Mouse (Mus musculus) forebrain, embryonic 11.5 days (tissue): Measurements from ENCODE around the gene Tmem63c. TPM values are rescaled to one million over a fixed set of nuclear protein-coding genes. Genes with fewer than 3 reads are reported as not detected.

Experiments used
- ATAC-seq: fragments of 200-750 bp; cut with Nextera tagmentation; replicated peaks from 2 replicates; pipeline ENCODE4 v1.8.0; 2017; ENCODE audit warnings: moderate TSS enrichment; ENCODE audit not compliant: low FRiP score
- DNase-seq: peaks from one replicate; pipeline ENCODE4 v3.0.0-alpha.2; 2017; ENCODE audit warnings: low spot score
- H3K27ac ChIP-seq: fragments of 300-500 bp; sonication (generic); 2 replicates; pipeline ENCODE4 v1.5.1; 2014; ENCODE audit warnings: low read depth, low read length
- H3K27me3 ChIP-seq: fragments of 300-500 bp; sonication (generic); 2 replicates; pipeline ENCODE4 v1.6.1; 2014; ENCODE audit warnings: mild to moderate bottlenecking, low read length, mixed read lengths; ENCODE audit not compliant: control insufficient read depth, insufficient read depth
- H3K36me3 ChIP-seq: fragments of 300-500 bp; sonication (generic); 2 replicates; pipeline ENCODE4 v1.6.1; 2014; ENCODE audit warnings: mild to moderate bottlenecking, low read length, moderate library complexity, mixed read lengths; ENCODE audit not compliant: control insufficient read depth, insufficient read depth
- H3K4me1 ChIP-seq: fragments of 300-500 bp; sonication (generic); replicated peaks from 2 replicates; pipeline ENCODE4 v1.6.1; 2014; ENCODE audit warnings: low read length, mixed read lengths; ENCODE audit not compliant: control insufficient read depth, insufficient read depth
- H3K4me2 ChIP-seq: fragments of 300-500 bp; sonication (generic); 2 replicates; pipeline ENCODE4 v1.6.1; 2014; ENCODE audit warnings: low read depth, mild to moderate bottlenecking, low read length, moderate library complexity, mixed read lengths; ENCODE audit not compliant: severe bottlenecking
- H3K4me3 ChIP-seq: fragments of 300-500 bp; sonication (generic); 2 replicates; pipeline ENCODE4 v1.5.1; 2014; ENCODE audit warnings: low read depth, low read length
- H3K9ac ChIP-seq: fragments of 300-500 bp; sonication (generic); 2 replicates; pipeline ENCODE4 v1.6.1; 2014; ENCODE audit warnings: low read length
- H3K9me3 ChIP-seq: fragments of 300-500 bp; sonication (generic); 2 replicates; pipeline ENCODE4 v1.6.1; 2016; ENCODE audit warnings: low read length, mixed read lengths; ENCODE audit not compliant: control insufficient read depth
- WGBS: fragments of 180-500 bp; shearing (Covaris S2); extraction: QIAGEN DNeasy Blood & Tissue Kit; methylation state at CpG from one replicate; pipeline ENCODE4 v1.1.7; 2014; 5-methylcytosine and 5-hydroxymethylcytosine counted together
- polyA plus RNA-seq: library from polyadenylated mRNA; unstranded; fragments of >200 nt; fragmentation: Nextera tagmentation; extraction: Ambion mirVana; gene quantifications from 2 replicates; pipeline ENCODE4 v1.2.1, GENCODE M21; 2014

Tmem63c gene
- polyA plus RNA-seq, 1 experiment from 2014 or later, result 0.32 TPM

GRCm38 (mm10) chr12:86983470-86984193, 37.5 kb upstream of the Tmem63c start:
- Histone ChIP-seq H3K27ac (no peak overlapping the region), H3K4me2 (peak overlapping the region; percentile 47), H3K27me3 (peaks cover 27% of the 10 kb centered on the region), H3K4me1 (peaks cover 8% of the 10 kb centered on the region; the same call in 1 of the 2 replicates), H3K9me3 (no peaks in the 10 kb centered on the region), H3K36me3 (no peaks in the 10 kb centered on the region), H3K9ac (no peak overlapping the region), H3K4me3 (peak overlapping the region; percentile 19; the same call in 1 of the 2 replicates)
- 3% methylated on average over 28 of the region's 28 CpGs for WGBS
- DNase-seq (peak; percentile 88), ATAC-seq (peak; percentile 72; the same call in 1 of the 2 replicates)

GRCm38 (mm10) chr12:86984194-86984555, 37.0 kb upstream of the Tmem63c start:
- ATAC-seq, result no peak
- no peak overlapping the region for H3K4me2 ChIP-seq
- H3K36me3 ChIP-seq, result no peaks in the 10 kb centered on the region
- H3K9ac ChIP-seq, result no peak overlapping the region
- no peak overlapping the region for H3K4me3 ChIP-seq
- no peak overlapping the region for H3K27ac ChIP-seq
- H3K9me3 ChIP-seq, result no peaks in the 10 kb centered on the region
- WGBS, result 10% methylated on average over 6 of the region's 6 CpGs
- DNase-seq, result peak; percentile 67
- H3K4me1 ChIP-seq, result peaks cover 10% of the 10 kb centered on the region; the same call in 1 of the 2 replicates
- H3K27me3 ChIP-seq, result peaks cover 32% of the 10 kb centered on the region

DNA sequence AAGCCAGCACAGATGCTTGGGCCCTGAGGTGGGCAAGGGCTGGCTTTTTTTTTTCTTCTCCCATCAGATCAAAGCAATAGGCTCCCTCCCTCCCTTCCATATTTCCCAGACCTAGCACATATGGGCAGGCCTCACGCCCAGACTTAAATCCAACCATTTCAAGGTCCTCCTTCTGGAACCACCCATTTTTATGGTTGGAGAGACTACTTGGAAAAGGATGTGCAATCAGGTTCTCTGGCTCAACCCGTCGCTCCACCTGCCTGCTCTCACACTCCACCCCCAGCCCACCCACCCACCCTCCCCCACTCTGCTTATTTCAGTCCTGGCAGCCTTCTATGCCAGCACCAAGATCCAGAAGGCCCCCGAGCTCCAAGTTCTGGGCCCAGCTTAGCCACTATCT, 34.6 kb upstream of the Tmem63c start:
- Histone ChIP-seq H3K27ac (no peak overlapping the region), H3K27me3 (peaks cover 52% of the 10 kb centered on the region), H3K4me1 (peaks cover 19% of the 10 kb centered on the region; the same call in 1 of the 2 replicates), H3K4me3 (no peak overlapping the region), H3K36me3 (no peaks in the 10 kb centered on the region), H3K9ac (no peak overlapping the region), H3K9me3 (no peaks in the 10 kb centered on the region), H3K4me2 (no peak overlapping the region)
- WGBS, result 82% methylated on average over 4 of the region's 4 CpGs
- DNase-seq, result no peak
- no peak for ATAC-seq

DNA sequence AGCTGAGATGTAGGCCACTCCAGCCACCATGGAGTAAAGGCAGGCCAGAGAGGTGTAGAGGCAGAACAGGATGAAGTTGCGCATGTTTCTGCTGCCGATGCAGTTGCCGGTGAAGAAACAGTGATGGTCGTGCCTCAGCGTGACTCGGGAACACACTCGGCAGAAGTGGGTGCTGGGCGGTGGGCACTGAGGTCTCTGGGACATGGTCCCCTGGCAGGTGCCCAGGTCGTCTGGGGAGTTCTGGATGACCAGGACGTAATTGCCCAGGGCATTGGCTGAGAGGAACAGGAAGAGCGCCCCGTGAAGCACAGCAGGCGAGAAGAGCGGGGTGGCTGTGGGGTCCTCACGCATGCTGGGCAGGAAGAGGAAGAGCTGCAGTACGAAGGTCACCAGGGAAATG, 32.9 kb upstream of the Tmem63c start:
- no peak for DNase-seq
- no peak for ATAC-seq
- H3K27ac ChIP-seq, result no peak overlapping the region
- 47% methylated on average over 16 of the region's 16 CpGs for WGBS
- H3K4me2 ChIP-seq, result no peak overlapping the region
- H3K4me3 ChIP-seq, result no peak overlapping the region
- H3K27me3 ChIP-seq, result peaks cover 45% of the 10 kb centered on the region
- H3K9ac ChIP-seq, result no peak overlapping the region
- no peaks in the 10 kb centered on the region for H3K9me3 ChIP-seq
- no peaks in the 10 kb centered on the region for H3K36me3 ChIP-seq
- H3K4me1 ChIP-seq, result peaks cover 22% of the 10 kb centered on the region; the same call in 1 of the 2 replicates

- Histone ChIP-seq H3K36me3 (no peaks in the 10 kb centered on the region), H3K4me3 (peak overlapping the region; percentile 50; the same call in 1 of the 2 replicates), H3K9ac (no peak overlapping the region), H3K4me2 (peak overlapping the region; percentile 84), H3K9me3 (no peaks in the 10 kb centered on the region), H3K4me1 (peaks cover 15% of the 10 kb centered on the region; the same call in 1 of the 2 replicates), H3K27ac (no peak overlapping the region), H3K27me3 (peaks cover 36% of the 10 kb centered on the region)
- ATAC-seq (peak; percentile 17; the same call in 1 of the 2 replicates), DNase-seq (no peak)
- WGBS, result 4% methylated on average over 15 of the region's 15 CpGs
Measured at GRCm38 (mm10) chr12:86989378-86989777, 31.8 kb upstream of the Tmem63c start.

GRCm38 (mm10) chr12:86989890-86990754, 31.0 kb upstream of the Tmem63c start, which contains the start of gene Zdhhc22:
Gene Zdhhc22 (minus strand): TSS chr12:86990430.
- H3K9ac ChIP-seq, result peak within 1 kb of the TSS; percentile 51
- H3K4me3 ChIP-seq, result peak within 1 kb of the TSS; percentile 50
- no peaks in the 10 kb centered on the region for H3K9me3 ChIP-seq
- DNase-seq (peak; percentile 85), ATAC-seq (peak; percentile 77)
- no peak within 1 kb of the TSS for H3K27ac ChIP-seq
- no peaks in the 10 kb centered on the region for H3K36me3 ChIP-seq
- H3K4me1 ChIP-seq, result peaks cover 15% of the 10 kb centered on the region; the same call in 1 of the 2 replicates
- WGBS, result under 1% methylated on average over 52 of the region's 68 CpGs
- H3K4me2 ChIP-seq, result peak within 1 kb of the TSS; percentile 84
- H3K27me3 ChIP-seq, result peaks cover 34% of the 10 kb centered on the region

- Histone ChIP-seq H3K4me1 (peaks cover 15% of the 10 kb centered on the region; the same call in 1 of the 2 replicates), H3K27ac (no peak overlapping the region), H3K9me3 (no peaks in the 10 kb centered on the region), H3K36me3 (no peaks in the 10 kb centered on the region), H3K27me3 (peaks cover 34% of the 10 kb centered on the region), H3K9ac (no peak overlapping the region), H3K4me2 (peak overlapping the region; percentile 84), H3K4me3 (peak overlapping the region; percentile 50)
- 52% methylated on average over 2 of the region's 2 CpGs for WGBS
- no peak for ATAC-seq
- no peak for DNase-seq
Measured at GRCm38 (mm10) chr12:86990755-86991110, 30.4 kb upstream of the Tmem63c start.

DNA sequence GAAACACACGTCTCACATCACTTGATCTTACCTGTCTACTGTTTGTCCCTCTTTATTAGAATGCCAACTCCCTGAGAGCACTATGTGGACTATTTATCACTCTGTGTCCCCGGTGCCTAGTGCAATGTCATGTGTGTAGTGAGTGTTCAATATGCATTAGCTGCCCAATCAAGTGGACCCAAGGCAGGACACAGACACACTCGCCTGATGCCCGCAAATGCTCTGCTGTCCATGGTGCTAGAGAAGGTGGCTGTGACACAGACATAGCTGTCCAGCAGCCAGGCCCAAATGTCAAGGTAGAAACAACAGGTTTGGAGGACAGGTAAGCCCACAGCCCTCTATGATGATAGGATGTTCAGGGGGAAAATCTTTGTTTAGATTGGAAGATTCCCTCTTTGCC, 27.0 kb upstream of the Tmem63c start:
- Histone ChIP-seq H3K4me2 (no peak overlapping the region), H3K4me3 (no peak overlapping the region), H3K9me3 (no peaks in the 10 kb centered on the region), H3K9ac (no peak overlapping the region), H3K27ac (no peak overlapping the region), H3K27me3 (peaks cover 23% of the 10 kb centered on the region), H3K36me3 (no peaks in the 10 kb centered on the region), H3K4me1 (peaks cover 14% of the 10 kb centered on the region; the same call in 1 of the 2 replicates)
- WGBS, result 43% methylated on average over 4 of the region's 4 CpGs
- ATAC-seq, result no peak
- DNase-seq, result no peak
